Mouse (Mus musculus): Measurements from ENCODE around the gene Aig1. TPM values are rescaled to one million over a fixed set of nuclear protein-coding genes. Genes with fewer than 3 reads are reported as not detected.

Aig1 gene
- total RNA-seq, 2 experiments from 2014 or later, result 8.8 to 23.6 TPM

DNA sequence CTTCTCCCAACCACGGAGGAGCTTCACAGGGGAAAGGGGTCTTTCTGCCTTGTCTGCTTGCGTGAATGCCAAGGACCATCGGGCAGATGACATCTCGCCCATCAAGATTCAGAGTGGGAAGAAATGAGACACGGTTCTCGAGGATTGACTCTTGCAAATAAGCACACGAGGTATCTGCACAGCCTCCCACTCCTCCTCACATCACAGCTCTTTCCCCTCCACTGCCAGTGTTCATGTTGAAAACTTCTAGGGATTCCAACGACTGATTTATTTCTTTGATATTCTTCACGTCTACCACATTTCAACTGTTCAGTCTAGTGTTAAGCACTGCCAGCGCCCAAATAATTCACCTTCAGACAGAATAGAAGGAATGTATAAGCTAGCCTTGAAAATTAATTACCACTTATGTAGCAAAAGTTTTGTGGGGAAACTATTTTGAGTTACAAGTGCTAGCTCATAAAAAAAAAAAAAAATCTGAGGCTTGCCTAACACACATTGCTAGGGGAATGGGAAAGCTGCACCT, 86.5 kb downstream of the Aig1 start:
- no peak for ATAC-seq (replicated peaks; ENCODE audit: poor library complexity)

- ATAC-seq (replicated peaks; ENCODE audit: poor library complexity), result no peak
Measured at GRCm38 (mm10) chr10:13776014-13776413, 92.8 kb downstream of the Aig1 start.

- no peak for ATAC-seq (replicated peaks; ENCODE audit: poor library complexity)
Measured at GRCm38 (mm10) chr10:13775411-13775810, 93.4 kb downstream of the Aig1 start.

DNA sequence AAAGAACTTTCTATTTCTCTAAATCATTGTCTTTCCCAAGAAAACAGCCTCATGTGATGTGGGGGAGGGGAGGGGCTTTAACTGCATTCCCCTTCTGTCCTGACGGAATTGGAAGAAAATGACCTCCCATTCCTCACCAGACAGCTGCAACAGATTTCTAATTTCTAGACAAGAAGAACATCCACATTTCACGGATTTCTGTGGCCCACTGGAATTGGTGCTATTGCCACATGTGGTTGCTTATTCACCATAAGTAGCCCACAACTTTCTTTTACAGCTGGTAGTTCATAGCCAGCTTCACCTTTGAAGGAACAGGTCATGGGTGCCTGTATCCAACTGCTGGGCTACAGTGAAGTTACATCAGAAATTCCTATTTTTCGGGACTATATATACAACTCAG, 93.9 kb downstream of the Aig1 start:
- ATAC-seq (replicated peaks; ENCODE audit: poor library complexity), result no peak

DNA sequence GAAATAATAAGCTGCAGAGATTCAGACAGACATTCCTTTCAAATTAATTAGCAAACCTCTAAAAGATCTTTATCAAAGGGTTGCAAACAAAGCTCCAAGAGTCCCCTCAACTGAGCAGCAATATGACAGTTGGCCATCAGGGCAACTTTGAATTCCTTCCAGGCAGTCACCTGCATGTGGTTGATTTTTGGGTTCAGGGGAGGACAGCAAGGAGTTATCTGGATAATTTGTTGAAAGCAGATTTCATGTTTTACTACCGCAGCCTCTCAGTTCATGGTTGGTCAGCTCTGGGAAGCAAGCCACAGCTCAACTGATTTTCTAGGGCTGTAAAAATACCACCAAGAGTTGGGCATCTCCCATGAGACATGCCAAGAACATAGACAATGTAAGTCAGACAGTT, 98.1 kb downstream of the Aig1 start:
- no peak for ATAC-seq (replicated peaks; ENCODE audit: poor library complexity)

GRCm38 (mm10) chr10:13769789-13770188, 99.0 kb downstream of the Aig1 start:
- no peak for ATAC-seq (replicated peaks; ENCODE audit: poor library complexity)

- no peak for ATAC-seq (replicated peaks; ENCODE audit: poor library complexity)
Measured at GRCm38 (mm10) chr10:13768866-13769265, 99.9 kb downstream of the Aig1 start.

DNA sequence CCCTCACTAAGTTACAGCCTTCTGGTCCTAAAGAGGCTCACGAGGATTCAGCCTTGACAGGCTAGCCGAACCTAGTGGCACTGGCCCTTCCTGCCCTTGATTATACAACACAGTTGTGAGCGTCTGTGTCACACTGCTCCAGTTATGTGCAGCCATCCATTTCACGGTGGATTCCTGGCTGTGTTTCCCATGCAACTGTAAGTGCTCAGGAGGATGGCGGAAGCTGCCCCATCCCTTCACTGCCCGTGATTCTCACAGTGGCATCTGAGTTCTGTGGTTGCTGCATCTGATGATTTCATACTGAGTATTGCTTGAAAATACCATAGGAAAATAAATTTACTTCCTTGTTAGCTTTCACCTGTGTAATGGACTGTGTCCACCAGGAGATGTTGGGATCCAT, 101.7 kb downstream of the Aig1 start:
- no peak for ATAC-seq (replicated peaks; ENCODE audit: poor library complexity)

- 0 out of 2 replicates have a peak, but pooled peaks have one; percentile 34 for ATAC-seq (replicated peaks; ENCODE audit: poor library complexity)
Measured at GRCm38 (mm10) chr10:13763151-13763550, 105.6 kb downstream of the Aig1 start.

DNA sequence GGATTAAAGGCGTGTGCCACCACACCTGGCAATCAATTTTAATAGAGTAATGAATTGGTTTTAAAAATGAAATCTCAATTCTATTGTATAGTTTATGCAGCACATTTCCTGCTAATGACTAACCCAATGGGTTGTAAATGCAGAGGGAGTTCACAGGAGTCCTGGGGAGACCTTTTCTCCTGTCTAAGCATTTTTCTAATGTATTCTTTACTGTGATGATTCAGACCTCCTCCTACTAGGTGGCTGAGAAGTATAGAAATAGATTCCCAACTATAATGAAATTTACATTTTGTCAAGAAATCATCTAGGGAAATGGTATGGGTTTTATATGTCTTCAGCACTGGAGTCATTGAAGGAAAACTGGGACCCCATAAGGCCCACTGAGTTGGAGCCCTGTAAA, 114.1 kb downstream of the Aig1 start:
- no peak for ATAC-seq (replicated peaks; ENCODE audit: poor library complexity)

- no peak for ATAC-seq (replicated peaks; ENCODE audit: poor library complexity)
Measured at GRCm38 (mm10) chr10:13753777-13754176, 115.0 kb downstream of the Aig1 start.

DNA sequence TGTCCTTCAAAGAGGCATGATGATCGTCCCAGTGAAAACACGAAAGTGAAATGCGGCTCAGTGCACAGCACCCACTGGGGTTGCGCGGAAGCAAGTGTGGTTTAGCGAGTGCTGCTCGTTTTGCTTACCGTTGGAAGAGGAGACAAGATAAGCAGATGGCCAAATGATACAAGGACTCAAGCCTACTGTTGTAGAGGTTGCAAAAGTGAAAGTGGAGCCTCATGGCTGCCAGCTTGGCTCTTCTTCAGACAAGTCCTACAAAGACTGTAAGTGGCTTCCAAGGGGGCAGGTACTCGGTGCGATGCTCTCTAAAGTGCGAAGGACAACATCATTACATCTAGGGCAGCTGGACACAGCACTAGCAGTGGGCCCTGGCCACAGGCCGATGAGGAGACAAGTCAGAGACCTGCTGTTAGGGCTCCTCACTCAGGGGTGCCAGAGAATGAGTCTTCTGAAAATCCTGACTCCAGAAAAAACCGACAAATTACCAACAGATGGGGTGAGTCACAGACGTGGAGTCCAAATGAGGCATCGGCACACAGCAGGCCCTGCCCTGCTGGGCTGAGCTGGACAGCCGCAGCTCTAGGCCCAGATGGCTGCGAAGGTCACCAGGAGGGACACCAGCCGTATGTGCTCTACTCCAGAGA, 129.2 kb downstream of the Aig1 start:
- peak; percentile 29; the same call in 1 of the 2 replicates for ATAC-seq (replicated peaks; ENCODE audit: poor library complexity)

GRCm38 (mm10) chr10:13730039-13730748, 138.6 kb downstream of the Aig1 start:
- ATAC-seq (replicated peaks; ENCODE audit: poor library complexity), result no peak

DNA sequence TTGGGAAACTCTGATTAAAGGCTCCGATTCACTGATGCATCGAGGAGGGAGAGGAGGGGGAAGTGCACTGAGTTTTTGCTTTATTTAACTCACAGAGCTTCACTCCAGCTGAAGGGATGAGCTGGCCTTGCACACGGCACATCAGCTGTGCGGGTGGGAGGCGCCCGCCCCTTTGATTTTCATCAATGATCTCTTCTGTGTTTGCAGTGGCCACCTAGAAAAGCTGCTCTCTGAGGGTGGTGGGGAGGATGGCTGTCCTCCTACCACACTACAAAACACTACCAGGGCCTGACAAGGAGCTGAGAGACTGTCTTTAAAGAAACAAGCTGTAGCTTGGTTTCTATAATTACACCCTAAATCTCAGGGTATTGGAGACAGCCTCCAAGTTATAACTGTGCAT, 141.1 kb downstream of the Aig1 start:
- ATAC-seq (replicated peaks; ENCODE audit: poor library complexity), result no peak

- no peak for ATAC-seq (replicated peaks; ENCODE audit: poor library complexity)
Measured at GRCm38 (mm10) chr10:13726206-13726605, 142.6 kb downstream of the Aig1 start.

DNA sequence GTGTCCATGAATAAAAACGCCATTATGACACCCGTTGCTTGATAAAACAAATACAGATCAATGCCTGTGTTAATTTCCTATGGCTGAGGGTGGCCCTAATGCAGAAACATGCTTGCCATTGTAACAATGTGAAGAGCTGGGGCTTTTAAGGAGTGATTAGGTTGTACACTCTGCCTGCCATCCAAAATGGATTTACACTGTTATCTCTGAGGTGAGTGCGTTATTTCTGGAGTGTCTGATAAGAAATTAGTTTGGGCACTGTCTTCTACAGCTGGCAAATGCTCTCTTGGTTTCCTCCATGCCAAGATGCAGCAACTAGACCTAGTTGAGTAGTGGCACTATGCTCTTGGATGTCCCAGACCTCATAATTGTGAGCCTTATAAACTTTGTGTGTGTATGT, 143.5 kb downstream of the Aig1 start:
- peak; percentile 77 for ATAC-seq (replicated peaks; ENCODE audit: poor library complexity)

DNA sequence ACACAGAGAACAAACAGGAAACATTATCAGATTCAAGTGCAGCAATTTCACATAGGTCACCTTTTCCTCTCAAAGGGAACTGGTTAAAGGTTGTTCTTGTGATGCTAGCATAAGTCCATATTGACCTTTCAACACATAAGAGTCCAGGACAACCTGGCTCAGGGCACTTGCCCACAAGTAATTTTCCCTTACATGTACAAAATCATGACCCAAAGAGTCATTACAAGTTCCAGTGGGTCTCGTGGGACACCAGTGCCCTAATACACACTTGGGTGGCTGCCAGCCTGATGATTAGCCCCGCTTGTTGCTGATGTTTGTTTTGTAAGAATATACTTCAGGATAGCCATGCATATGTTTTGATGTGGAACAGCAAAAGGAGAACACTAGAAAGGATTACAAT, 152.6 kb downstream of the Aig1 start:
- ATAC-seq (replicated peaks; ENCODE audit: poor library complexity), result no peak

DNA sequence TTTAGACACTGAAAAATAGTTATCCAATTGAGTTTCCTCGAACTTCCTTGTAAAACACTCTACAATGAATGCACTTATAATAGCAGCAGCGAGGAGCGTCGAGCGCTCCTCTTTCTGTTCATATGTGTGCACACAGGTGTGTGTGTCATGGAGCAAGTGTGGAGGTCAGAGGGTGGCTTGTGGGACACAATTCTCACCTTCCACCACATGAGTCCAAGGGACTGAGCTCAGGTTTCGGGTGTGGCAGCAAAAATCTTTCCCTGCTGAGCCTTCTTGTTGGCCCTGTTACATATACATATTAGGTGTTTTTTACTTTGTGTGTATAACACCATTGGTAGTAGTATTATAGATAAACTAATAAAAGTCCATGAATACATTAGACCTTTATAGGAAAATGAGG, 153.2 kb downstream of the Aig1 start:
- no peak for ATAC-seq (replicated peaks; ENCODE audit: poor library complexity)

DNA sequence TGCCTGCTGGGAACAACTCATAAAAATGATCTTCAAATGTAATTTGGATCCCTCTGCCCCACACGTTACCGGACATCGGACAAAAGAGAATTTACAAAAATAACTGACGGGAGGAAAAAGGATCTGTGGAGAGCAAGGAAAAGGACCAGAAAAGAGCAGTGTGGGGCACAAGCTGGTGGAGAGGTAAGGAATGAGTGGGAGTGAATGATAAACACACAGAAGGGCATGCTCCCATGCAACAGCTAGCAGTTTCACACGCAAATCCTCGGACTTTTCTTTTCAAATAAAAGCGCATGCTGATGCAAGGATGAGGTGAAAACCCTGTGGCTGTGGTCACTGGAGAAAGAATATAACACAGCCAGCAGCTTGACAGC, 153.9 kb downstream of the Aig1 start:
- no peak for ATAC-seq (replicated peaks; ENCODE audit: poor library complexity)

GRCm38 (mm10) chr10:13714199-13714919, 154.4 kb downstream of the Aig1 start:
- ATAC-seq (replicated peaks; ENCODE audit: poor library complexity), result peak; percentile 37

- no peak for ATAC-seq (replicated peaks; ENCODE audit: poor library complexity)
Measured at GRCm38 (mm10) chr10:13713711-13714110, 155.1 kb downstream of the Aig1 start.

DNA sequence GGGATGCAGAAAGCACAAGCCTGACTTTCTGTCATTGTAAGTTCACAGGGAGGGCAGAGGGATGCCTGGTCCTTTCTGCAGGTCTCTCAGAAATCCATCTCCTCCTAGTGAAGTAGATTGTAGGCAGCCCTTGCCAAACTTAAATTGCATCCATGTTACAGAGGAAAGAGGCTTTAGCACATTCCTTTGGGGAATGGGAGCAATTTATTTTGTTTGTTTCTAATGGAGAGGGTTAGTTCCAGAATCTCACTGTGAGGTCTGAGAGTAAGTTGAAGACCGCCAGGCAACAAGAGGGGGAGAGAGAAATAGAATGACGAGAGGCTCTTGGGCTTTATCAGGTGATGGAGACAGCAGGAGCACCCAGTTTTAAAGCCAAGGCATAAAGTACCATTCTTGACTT, 155.7 kb downstream of the Aig1 start:
- no peak for ATAC-seq (replicated peaks; ENCODE audit: poor library complexity)

Measured in megakaryocyte progenitor cell, adult 5-6 weeks (primary cell).